12 mouse cellular contexts compared by ENCODE assay signal in the genomic region with DNA sequence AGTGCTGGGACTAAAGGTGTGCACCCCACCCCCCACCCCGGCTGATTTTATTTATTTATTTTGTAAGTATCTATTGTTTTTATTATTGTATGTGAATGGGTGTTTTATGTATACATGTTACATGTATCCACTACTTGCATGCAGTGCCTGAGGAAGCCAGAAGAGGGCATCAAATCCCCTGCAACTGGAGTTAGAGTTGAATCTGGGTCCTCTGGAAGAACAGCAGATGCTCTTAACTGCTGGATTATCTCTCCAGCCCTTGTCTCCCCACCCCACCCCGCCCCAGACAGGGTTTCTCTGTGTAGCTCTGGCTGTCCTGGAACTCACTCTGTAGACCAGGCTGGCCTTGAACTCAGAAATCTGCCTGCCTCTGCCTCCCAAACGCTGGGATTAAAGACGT. TPM values are rescaled to one million over a fixed set of nuclear protein-coding genes. Genes with fewer than 3 reads are reported as not detected.
DNase-seq lines count a peak whose midpoint lies in the region; ATAC-seq and TF ChIP-seq lines count a peak whose summit lies in the region.
"Had no signal": no experiment of that assay in that cellular context is flagged by ENCODE, and none has a peak within 500 bp of the region (broad histone marks: within the 10 kb centered on the region; RNA-seq: fewer than 3 reads in every experiment).

No protein-coding gene starts in this region.

- intact Hi-C loops in gastrocnemius, adult 2 months (cut with DNase I), result no loop called here

- H3K4me3 ChIP-seq in gastrocnemius, adult 2 months, result no peak overlapping the region
- H3K4me3 ChIP-seq in lung, postnatal 0 days (ENCODE audit: low read depth, low read length), result no peak overlapping the region
- no peak overlapping the region for H3K4me3 ChIP-seq in liver, embryonic 12.5 days
- H3K4me3 ChIP-seq: heart, embryonic 12.5 days; hindbrain, embryonic 12.5 days had no signal

- H3K27ac ChIP-seq in gastrocnemius, adult 2 months, result no peak overlapping the region
- H3K27ac ChIP-seq in lung, postnatal 0 days (ENCODE audit: low read length), result no peak overlapping the region
- no peak overlapping the region for H3K27ac ChIP-seq in liver, embryonic 12.5 days
- H3K27ac ChIP-seq: hindbrain, embryonic 12.5 days had no signal

- no peak for DNase-seq in gastrocnemius, adult 2 months
- no peak for DNase-seq in gastrocnemius, postnatal 4 days (ENCODE audit: low spot score in 2 of 2)
- DNase-seq in lung, postnatal 0 days (ENCODE audit: low spot score), result no peak
- DNase-seq in lung, postnatal 14 days, result no peak
- DNase-seq in thymus, postnatal 36 days, result peak; percentile 40 to 48
- DNase-seq in frontal cortex, postnatal 25 days (ENCODE audit: low spot score in 2 of 2), result no peak
- no peak for DNase-seq in Muller cell, postnatal 12 days (ENCODE audit: inconsistent ontology term)
- DNase-seq: cerebellum, adult 2 months; lung, postnatal 4 days had no signal

- peak; percentile 33; the same call in 1 of the 2 replicates for TF ChIP-seq CTCF in gastrocnemius, adult 2 months (IDR thresholded peaks at IDR 0.05)
- peak; percentile 50 for TF ChIP-seq CTCF in lung, postnatal 0 days (IDR thresholded peaks at IDR 0.05)

- no peaks in the 10 kb centered on the region for H3K9me3 ChIP-seq in lung, postnatal 0 days (ENCODE audit: low read length)
- H3K9me3 ChIP-seq in liver, embryonic 12.5 days (replicated peaks), result no peaks in the 10 kb centered on the region
- H3K9me3 ChIP-seq: heart, embryonic 12.5 days; hindbrain, embryonic 12.5 days had no signal

- no peak overlapping the region for H3K9ac ChIP-seq in lung, postnatal 0 days (replicated peaks; ENCODE audit: low read depth)
- no peak overlapping the region for H3K9ac ChIP-seq in liver, embryonic 12.5 days
- H3K9ac ChIP-seq: heart, embryonic 12.5 days; hindbrain, embryonic 12.5 days had no signal

- H3K4me2 ChIP-seq in lung, postnatal 0 days (replicated peaks; ENCODE audit: low read depth, low read length), result no peak overlapping the region
- no peak overlapping the region for H3K4me2 ChIP-seq in liver, embryonic 12.5 days
- H3K4me2 ChIP-seq: heart, embryonic 12.5 days; hindbrain, embryonic 12.5 days had no signal

- WGBS in lung, postnatal 0 days, result 78% methylated on average over 4 of the region's 4 CpGs
- 61% methylated on average over 4 of the region's 4 CpGs for WGBS in liver, embryonic 12.5 days (ENCODE audit: insufficient replicate concordance)

- no peak for ATAC-seq in lung, postnatal 0 days
- peak; percentile 38; the same call in 1 of the 2 replicates for ATAC-seq in liver, embryonic 12.5 days

- no peaks in the 10 kb centered on the region for H3K4me1 ChIP-seq in lung, postnatal 0 days (ENCODE audit: insufficient read depth, low read depth, low read length)
- H3K4me1 ChIP-seq in liver, embryonic 12.5 days, result peaks cover 5% of the 10 kb centered on the region; the same call in 1 of the 2 replicates

- no peak for TF ChIP-seq EP300 in lung, postnatal 0 days (IDR thresholded peaks at IDR 0.05)

- H3K27me3 ChIP-seq in lung, postnatal 0 days (replicated peaks; ENCODE audit: insufficient read depth, low read length), result no peaks in the 10 kb centered on the region
- 0 out of 2 replicates have a peak, but pooled peaks cover 5% of the 10 kb centered on the region for H3K27me3 ChIP-seq in liver, embryonic 12.5 days (replicated peaks)
- H3K27me3 ChIP-seq: heart, embryonic 12.5 days; hindbrain, embryonic 12.5 days had no signal

- H3K36me3 ChIP-seq in lung, postnatal 0 days (ENCODE audit: insufficient read depth, low read length), result no peaks in the 10 kb centered on the region
- H3K36me3 ChIP-seq in liver, embryonic 12.5 days, result peaks cover 54% of the 10 kb centered on the region
- H3K36me3 ChIP-seq: hindbrain, embryonic 12.5 days had no signal

RNA-seq across cellular contexts. Expression of gene Apold1, which starts 25.1 kb away (rescaled TPM):
- total RNA-seq in gastrocnemius, adult 2 months (2021), result 1 to 10 TPM; 1.0 to 5.0 TPM
- total RNA-seq in gastrocnemius, postnatal 4 days (2021), result 1 to 10 TPM; 7.0 to 7.6 TPM
- polyA plus RNA-seq in lung, postnatal 0 days (2015; fragmentation: Nextera tagmentation; extraction: Ambion mirVana), result 3.5 and 4.2 TPM in 2 replicates
- 2.2 and 2.3 TPM in 2 replicates for polyA plus RNA-seq in liver, embryonic 12.5 days (2016; fragmentation: Nextera tagmentation; extraction: Ambion mirVana)

RNA-seq across cellular contexts. Expression of gene Cdkn1b, which starts 36.2 kb away (rescaled TPM):
- total RNA-seq in gastrocnemius, adult 2 months (2021), result 10 to 100 TPM; 36.1 to 41.8 TPM
- 10 to 100 TPM; 51.1 to 53.0 TPM for total RNA-seq in gastrocnemius, postnatal 4 days (2021)
- 43.4 and 46.2 TPM in 2 replicates for polyA plus RNA-seq in lung, postnatal 0 days (2015; fragmentation: Nextera tagmentation; extraction: Ambion mirVana)
- 9.5 and 9.9 TPM in 2 replicates for polyA plus RNA-seq in liver, embryonic 12.5 days (2016; fragmentation: Nextera tagmentation; extraction: Ambion mirVana)

RNA-seq across cellular contexts. Expression of gene Ddx47, which starts 55.0 kb away (rescaled TPM):
- total RNA-seq in gastrocnemius, adult 2 months (2021), result 10 to 100 TPM; 26.9 TPM
- total RNA-seq in gastrocnemius, postnatal 4 days (2021), result 10 to 100 TPM; 42.1 to 53.6 TPM
- polyA plus RNA-seq in lung, postnatal 0 days (2015; fragmentation: Nextera tagmentation; extraction: Ambion mirVana), result 91.6 and 97.1 TPM in 2 replicates
- 84.5 and 87.3 TPM in 2 replicates for polyA plus RNA-seq in liver, embryonic 12.5 days (2016; fragmentation: Nextera tagmentation; extraction: Ambion mirVana)

RNA-seq across cellular contexts. Expression of gene Gpr19, which starts 58.0 kb away (rescaled TPM):
- total RNA-seq in gastrocnemius, adult 2 months (2021), result 1 to 10 TPM; 4.0 to 4.1 TPM
- total RNA-seq in gastrocnemius, postnatal 4 days (2021), result 1 to 10 TPM; 4.9 to 7.7 TPM
- polyA plus RNA-seq in lung, postnatal 0 days (2015; fragmentation: Nextera tagmentation; extraction: Ambion mirVana), result 9.3 and 9.8 TPM in 2 replicates
- 7.1 and 8.4 TPM in 2 replicates for polyA plus RNA-seq in liver, embryonic 12.5 days (2016; fragmentation: Nextera tagmentation; extraction: Ambion mirVana)

Comparison
In these comparisons a context has a peak if more than half of its experiments do, and no peak if none do; other contexts are left out.
1. DNase-seq: peak in thymus, postnatal 36 days (2 of 2); none in gastrocnemius, adult 2 months (single experiment), gastrocnemius, postnatal 4 days (0 of 2), lung, postnatal 0 days (single experiment), lung, postnatal 14 days (single experiment), frontal cortex, postnatal 25 days (0 of 2) and Muller cell, postnatal 12 days (single experiment).